Mouse (Mus musculus) brain, embryonic 14.5 days (tissue): Measurements from ENCODE around the gene Met.

Source experiments
- CTCF ChIP-seq: fragments of 200-500 bp; IDR thresholded peaks from 2 replicates; pipeline ENCODE4 v1.5.1; 2012; ENCODE audit warnings: inconsistent platforms, mild to moderate bottlenecking, moderate library complexity, borderline replicate concordance; ENCODE audit not compliant: insufficient read depth, insufficient read length; ENCODE audit errors: extremely low read depth
- POLR2A ChIP-seq: fragments of 200-500 bp; IDR thresholded peaks from 2 replicates; pipeline ENCODE4 v1.6.1; 2012; ENCODE audit warnings: mild to moderate bottlenecking, inconsistent platforms, borderline replicate concordance; ENCODE audit not compliant: poor library complexity, insufficient read depth, insufficient read length, severe bottlenecking; ENCODE audit errors: extremely low read depth

DNA sequence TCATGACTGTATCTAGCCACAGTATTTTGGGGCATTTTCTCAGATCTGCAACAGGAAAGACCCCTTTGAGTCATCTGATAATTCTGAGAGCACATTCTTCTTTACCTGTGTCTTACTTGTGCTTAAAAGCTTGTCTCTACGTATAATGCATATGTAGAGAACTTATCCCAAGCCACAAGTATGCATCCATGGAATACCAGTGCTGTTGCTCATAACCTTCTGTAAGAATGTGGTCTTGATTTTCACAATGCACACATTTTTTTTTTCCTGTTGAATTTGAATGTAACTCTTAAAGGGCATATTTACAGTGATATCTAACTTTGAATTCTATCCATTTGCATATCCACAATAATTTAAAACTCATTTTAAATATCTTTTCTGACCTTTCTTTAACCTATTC, 31.8 kb downstream of the Met start:
- TF ChIP-seq CTCF, result no peak
- TF ChIP-seq POLR2A, result no peak
